Mouse (Mus musculus): ENCODE results near the gene Pomgnt1. TPM values are rescaled to one million over a fixed set of nuclear protein-coding genes. Genes with fewer than 3 reads are reported as not detected.

Gene Pomgnt1
- total RNA-seq, 2 experiments from 2014 or later = 57.0 to 65.1 TPM

DNA sequence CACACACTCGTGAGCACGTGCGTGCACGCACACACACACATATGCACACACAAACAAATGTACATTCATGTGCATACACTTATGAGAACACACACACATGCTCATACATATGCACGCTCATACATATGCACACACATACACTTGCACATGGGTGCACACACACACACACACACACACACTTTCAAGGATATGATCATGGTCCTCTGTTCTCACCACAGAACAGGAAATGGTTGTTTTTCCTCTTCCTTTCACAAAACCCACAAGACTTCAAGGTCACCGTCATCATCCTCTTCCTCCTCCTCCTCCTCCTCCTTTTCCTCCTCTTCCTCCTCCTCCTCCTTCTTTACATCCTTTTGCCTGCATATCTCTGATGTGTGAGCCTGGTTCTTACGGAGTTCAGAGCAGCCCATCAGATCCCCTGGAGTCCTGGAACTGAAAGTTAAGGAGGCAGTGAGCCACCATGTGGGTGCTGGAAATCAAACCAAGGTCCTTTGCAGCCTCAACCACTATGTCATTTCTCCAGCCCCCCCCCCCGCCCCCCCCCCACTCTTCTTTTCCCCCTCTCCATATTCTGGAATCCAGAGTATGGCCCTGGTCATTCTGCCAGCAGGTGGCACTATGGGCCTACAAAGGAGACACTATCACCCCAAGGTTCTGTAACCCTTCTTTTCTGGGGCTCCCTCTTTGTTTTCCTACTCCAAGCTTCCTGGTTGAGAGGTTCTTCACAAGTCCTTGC is 45.1 kb downstream of the Pomgnt1 start:
- peak; percentile 72 to 81 for DNase-seq (ENCODE audit: low spot score in 2 of 2)

DNA sequence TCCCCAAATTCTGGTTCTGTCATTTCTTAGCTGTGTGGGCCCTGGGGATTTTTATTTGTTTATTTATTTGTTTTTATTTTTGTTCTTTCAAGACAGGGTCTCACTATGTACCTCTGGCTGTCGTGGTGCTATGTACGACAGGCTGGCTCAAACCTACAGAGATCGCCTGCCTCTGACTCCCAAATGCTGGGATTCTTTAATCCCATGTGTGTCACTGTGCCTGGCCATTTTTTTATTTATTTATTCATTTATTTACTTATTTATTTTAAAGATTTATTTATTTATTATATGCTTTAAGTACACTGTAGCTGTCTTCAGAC is 45.7 kb downstream of the Pomgnt1 start:
- DNase-seq (ENCODE audit: low spot score in 2 of 2) = no peak

DNA sequence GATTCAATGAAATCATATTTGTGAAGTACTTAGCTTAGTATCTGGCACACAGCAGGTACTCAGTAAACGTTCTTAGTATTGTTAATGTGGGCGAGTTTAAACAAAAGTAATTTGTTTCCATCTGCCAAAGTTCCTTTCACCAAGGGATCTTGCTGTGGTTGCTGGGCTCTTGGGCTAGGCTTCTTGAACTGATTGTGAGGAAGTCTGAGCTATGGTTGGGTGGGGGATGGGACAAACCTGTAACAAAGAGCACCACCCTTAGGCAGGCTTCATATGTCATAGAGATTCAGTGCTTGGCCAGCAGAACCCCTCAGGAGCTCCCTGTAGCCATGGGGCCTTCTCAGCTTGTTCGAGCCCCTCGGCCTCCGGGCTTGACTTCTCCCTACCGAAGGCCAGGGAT is 49.4 kb downstream of the Pomgnt1 start, which contains the start of the genes 1700042G07Rik and Gm49337:
Gene 1700042G07Rik, plus strand, starts transcription at position 301 of the 400 bp plus-strand sequence.
Gene Gm49337, plus strand, starts transcription at position 313 of the 400 bp plus-strand sequence.
- DNase-seq (ENCODE audit: low spot score in 2 of 2) = no peak

DNA sequence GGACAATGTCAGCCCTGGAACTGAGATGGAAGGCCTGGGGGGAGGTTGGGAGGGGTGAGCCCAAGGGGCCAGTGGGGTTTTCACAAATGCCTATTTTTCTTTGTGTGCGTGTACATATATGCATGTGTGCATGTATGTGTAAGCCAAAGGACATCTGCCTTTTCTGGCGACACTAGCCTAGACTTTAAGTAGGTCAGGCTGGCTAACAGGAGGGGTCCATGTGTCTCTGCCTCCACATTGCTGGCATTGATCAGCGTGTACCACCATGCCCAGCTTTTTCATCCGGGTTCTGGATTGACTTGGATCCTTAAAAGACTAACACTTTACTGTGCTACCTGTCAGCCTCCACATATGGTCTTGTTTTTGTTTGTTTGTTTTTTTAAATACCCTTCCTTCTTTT is 50.1 kb downstream of the Pomgnt1 start:
- no peak for DNase-seq (ENCODE audit: low spot score in 2 of 2)

DNA sequence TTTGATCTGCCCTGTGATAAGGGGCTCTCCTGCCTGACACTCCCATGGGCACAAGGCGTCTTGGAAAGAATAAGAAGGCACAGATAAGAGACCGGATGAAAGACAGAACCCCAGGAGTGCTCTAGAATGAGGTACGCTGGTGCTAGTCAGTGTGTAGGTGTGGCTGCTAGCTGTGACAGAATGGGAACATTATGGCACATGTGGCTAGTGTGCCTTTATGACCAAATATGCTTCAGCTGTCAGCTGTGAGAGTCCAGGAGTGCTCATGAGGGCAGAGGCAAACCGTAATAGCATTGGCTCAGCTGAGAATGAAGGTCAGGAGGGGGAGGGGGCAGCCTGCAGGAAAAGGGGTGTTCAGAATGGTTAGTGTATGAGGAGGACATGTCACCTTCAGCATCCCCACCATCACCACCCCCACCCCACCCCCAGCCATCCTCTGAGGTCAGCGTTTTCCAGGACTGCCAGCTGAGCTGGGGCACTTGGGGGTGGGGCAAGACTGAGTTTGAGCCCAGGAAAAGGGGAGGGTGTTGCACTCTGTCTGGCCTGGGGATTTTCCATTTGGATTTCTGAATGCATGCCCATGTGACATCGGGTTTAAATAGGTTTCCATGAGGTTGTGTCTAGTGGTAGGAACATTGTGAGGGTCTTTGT is 51.0 kb downstream of the Pomgnt1 start:
- DNase-seq (ENCODE audit: low spot score in 2 of 2) = no peak

DNA sequence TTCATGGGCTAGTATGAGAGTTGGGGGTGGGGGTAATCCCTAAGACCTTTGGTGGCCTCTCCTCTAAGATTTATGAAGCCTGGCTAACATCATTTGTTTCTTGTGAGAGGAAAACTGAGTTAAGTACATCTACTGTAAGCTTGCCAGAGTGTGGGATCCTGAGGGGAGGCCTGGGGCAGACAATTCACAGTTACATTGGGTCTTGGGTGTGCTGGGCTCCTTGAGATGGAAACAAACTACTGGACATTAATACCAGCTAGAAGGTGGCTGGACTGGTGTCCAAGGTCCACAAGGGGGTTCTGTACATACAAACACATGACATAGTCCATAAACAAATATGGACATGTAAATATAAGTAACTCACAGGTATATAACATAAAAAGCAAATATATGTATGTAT is 51.5 kb downstream of the Pomgnt1 start:
- no peak for DNase-seq (ENCODE audit: low spot score in 2 of 2)

DNA sequence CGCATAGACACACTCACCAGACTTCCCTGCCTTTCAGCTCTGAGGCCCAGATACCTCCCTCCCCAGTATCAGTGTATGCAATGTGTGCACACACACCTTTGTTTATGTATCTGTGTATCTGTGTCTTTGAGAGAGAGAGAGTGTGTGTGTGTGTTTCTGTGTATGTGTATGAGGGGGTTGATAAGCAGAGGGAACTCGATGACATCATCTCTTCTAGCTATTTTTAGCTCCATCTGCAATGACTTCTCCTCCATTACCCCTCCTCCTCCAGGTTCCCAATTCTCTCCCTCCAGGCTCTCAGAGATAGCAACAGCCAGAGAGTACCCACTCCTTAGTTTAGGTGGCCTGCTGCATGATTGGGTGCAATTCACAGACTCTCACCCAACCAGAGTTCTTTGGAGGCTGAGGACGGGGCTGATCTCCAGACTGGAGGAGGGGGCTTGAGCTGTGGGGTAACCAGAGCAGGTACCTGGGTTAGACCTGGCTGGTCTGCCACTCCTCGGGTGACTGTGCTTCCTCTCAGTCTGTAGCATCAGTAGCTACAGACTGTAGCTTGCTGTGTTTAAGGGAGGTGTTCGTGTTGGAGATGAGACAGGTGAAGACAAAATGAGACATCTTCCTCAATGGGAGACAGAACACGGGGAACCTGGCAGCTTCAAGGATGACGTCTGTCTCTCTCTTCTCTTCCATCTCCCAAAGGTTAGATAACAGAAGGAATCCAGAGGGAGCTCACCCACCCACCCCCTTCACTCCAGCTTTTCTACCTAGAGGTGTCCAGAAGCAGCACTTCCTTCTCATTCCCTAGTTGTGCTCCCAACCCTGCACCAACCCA is 52.3 kb downstream of the Pomgnt1 start:
- no peak for DNase-seq (ENCODE audit: low spot score in 2 of 2)

DNA sequence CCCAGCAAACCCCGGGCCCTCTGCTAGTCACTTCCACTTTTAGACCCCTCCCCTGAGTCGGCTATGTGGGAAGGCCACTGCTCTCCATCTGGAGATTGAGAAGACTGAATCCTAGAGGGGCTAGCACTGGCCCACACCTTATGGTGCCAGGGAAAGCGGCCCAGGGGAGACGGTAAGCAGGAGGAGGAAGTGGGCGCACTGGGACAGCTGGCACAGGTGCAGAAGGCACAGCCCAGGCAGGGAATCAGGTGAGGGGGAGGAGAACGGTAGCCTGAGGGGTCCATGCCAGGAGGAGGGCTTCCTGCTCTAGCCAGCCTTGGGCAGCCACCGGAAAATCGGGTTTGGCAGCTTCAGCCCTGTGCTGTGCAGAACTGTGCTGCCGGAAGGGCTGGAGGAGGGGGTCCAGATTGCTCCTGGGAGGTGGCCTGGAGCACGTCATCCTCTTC is 52.9 kb downstream of the Pomgnt1 start:
- DNase-seq (ENCODE audit: low spot score in 2 of 2) = peak in 1 of 2 experiments; percentile 36

DNA sequence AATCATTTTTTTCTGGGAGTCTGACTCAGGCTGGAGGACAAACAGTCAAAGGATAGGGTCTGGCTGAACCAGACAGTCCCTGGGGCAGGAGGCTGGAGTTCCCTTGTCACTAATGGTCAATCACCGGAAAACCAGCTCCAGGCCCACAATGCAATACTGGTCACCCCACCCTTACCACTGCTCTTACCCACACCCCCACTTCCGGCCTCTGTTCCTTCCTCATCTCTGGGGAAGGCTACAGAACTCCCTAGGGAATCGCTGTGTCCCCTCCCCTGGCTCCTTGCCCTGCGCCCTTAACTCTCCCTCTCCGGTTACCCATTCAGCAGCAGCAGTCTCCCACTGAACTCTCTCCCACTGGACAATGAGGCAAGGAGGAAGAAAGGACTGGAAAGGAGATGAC is 53.5 kb downstream of the Pomgnt1 start:
- DNase-seq (ENCODE audit: low spot score in 2 of 2) = peak; percentile 40 to 63

DNA sequence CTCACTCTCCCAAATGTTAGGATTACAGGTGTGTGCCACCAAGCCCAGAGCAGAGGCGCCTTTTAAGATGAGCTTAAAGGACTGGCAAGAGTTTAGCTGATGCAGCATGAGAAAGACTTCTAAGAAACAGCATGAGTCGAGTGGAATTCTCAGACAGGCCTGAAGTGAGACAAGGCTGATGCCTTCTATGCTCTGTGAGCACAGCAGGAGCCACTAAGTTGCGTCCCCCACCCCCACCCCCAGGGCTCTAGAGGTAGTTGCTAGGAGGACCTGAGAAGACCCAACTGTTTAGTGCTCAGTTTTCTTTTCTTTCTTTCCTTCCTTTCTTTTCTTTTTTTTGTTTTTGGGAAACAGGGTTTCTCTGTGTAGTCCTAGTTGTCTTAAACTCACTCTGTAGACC is 58.4 kb downstream of the Pomgnt1 start:
- no peak for DNase-seq (ENCODE audit: low spot score in 2 of 2)

DNA sequence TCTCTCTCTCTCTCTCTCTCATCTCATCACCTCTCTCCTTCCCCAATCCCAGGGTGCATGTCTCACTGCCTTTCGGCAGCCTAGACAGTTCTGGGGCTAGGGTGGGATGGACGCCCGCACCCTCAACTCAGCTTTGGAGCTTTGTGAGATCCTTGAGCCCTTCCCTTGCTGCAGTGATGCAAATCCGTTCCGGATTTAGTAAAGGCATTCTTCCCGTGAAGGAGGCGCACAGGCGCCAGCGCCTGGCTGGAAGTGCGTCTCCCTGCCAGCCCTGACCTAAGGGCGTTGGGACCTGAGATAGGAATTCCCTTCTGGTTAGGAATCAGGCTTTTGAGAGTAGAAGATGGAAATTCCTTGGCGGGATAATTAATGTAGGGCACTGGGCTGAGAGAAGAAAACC is 59.1 kb downstream of the Pomgnt1 start:
- DNase-seq (ENCODE audit: low spot score in 2 of 2) = no peak

DNA sequence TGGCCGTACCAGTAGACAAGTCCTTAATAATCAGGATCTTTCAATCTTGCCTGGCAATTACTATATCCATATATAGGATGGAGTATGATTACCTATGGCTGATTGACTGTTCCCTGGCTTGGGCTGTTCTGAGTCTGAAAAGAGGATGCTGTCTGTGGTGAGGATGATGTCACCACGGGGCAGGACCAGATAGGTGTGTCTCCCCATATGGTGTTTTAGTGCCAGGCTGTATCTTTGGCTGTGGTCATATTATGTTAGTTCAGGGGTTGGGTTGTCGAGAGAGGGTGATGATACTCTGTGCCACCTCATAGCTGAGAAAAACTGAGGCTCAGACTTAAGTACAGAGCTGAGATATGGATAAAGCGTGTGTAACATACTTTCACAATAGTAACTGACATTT is 61.4 kb downstream of the Pomgnt1 start:
- DNase-seq (ENCODE audit: low spot score in 2 of 2) = no peak

DNA sequence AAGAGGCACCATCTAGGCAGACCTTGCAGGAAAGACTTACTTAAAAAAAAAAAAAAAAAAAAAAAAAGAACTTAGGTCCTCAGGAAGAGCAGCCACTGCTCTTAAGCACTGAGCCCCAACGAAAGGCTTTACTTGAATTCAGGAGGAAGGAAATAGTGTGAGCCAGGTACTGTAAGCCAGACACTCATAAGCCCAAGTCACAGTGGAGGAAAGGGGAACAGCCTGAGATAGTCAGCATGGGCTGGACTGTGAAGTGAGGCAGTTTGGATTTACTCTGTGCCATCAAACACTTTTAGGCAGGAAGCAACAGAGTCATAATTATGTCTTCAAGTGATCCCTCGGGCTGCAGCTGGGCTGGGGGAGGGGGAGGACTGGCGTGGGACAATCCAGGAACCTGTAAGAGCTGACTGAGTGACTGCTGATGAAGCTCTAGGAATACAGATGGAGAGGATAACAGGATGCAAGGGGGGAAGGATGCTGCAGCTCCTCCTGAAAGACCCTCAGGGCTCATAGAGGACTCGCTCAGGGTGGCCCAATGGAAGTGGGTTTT is 68.7 kb downstream of the Pomgnt1 start:
- no peak for DNase-seq (ENCODE audit: low spot score in 2 of 2)

DNA sequence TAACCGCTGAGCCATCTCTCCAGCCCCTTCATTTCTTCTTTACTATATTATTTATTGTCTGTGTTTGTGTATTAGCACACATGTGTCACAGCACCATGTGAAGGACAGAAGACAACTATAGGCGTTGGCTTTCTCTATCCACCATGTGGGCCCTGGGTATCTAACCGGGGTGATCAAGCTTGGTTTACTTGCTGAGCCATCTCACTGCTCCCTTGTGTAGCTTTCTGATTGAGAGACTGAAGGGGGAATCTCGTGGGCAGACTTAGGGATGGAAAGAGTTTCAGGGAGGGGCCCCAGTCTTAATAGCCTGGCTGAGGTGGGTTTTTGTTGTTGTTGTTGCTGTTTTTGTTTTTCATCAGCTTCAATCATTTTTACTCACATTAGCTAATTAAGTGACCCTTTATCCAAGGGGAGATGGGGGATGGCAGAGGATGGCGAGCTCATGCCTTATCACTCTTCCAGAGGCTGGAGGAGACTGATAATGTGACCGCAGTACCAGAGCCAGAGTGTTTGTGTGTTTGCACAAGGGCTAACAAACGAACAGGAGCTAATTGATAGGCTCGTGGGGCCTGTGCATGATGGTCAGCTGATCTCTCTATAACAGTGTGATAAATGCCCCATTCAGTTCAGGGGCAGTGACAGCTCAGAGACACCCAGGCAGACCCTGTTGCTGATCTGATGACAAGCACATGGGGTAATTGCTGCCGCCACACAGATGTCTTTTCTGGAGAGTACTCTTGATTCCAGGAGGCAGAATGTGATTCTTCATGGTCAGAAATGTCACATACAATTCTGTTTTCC is 70.1 kb downstream of the Pomgnt1 start:
- DNase-seq (ENCODE audit: low spot score in 2 of 2) = no peak

DNA sequence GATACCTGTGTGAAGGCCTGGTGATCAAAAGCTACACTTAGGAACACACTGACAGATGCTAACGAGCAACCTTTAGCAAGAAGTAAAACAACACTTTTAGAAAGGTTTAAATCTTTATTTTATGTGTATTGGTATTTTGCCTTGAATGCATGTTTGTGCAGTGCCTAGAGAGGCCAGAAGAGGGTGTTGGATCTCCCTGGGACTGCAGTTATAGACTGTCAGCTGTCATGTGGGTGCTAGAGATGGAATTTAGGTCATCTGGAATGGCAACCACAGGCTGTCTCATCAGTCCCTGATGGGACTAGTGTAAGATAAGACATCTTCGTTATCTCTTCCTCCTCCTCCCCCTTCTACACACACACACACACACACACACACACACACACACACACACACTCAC is 74.8 kb downstream of the Pomgnt1 start:
- no peak for DNase-seq (ENCODE audit: low spot score in 2 of 2)

DNA sequence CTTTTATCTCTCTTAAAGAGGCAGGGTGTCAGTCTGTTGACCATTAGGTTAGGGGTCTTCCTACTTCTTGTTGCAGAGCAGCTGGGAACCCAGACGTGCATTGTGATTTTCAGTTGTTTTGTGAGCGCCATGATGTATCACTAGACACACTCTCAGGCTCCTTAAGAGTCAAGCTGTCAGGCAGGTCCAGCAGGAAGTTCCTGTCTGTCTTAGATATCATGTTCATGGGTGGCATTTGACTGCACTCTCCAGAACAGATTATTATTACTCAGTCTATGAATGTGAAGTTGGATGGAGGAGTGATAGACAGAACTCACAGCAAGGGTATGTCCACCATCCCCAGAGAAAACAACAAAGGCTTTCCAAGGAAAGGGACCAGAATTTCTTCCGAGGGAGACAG is 80.8 kb downstream of the Pomgnt1 start:
- DNase-seq (ENCODE audit: low spot score in 2 of 2) = no peak

DNA sequence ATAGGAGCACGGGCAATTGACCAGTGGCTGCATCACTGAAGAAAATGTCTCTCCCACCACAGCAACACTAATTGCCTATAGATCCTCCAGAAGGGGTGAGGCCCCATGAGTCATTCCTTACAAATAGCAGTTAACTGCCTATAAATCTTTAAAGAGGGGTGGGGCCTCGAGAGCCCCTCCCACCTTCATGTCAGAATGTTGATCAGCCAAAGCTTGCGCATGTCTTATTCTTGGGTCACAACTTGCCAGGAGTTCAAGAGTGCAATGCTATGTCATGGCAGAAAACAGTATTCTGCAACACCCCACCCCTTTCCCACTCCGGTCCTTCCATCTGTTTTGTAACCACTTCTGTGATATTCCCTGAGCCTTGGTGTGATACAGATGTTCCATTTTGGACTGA is 82.9 kb downstream of the Pomgnt1 start:
- no peak for DNase-seq (ENCODE audit: low spot score in 2 of 2)

DNA sequence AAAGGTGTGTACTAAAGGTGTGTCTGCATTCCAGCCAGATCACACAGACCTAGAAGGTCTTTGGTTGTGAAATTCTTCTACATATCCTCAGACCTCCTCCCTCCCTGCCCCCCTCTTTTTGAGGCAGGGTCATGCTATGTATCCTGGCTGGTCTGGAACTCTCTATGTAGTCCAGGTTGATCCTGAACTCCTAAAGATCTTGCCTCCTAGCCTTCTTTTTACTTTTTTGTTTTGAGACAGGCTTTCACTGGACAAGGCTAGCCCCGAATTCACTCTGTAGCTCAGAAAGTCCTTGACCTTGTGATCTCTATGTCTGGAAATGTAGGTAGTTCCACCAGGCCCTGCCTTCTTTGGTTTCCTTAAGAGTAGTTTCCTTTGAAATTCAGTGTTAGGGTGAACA is 85.3 kb downstream of the Pomgnt1 start:
- no peak for DNase-seq (ENCODE audit: low spot score in 2 of 2)
